Mouse (Mus musculus) liver, postnatal 0 days (tissue): ENCODE data around the gene Plxna2.

ENCODE experiments used
- CTCF ChIP-seq: sonication (generic); IDR thresholded peaks from 2 replicates; pipeline ENCODE4 v1.5.1; 2016; ENCODE audit warnings: antibody characterized with exemption, low read depth
- EP300 ChIP-seq: IDR thresholded peaks from 2 replicates; pipeline ENCODE4 v1.6.1; 2016; ENCODE audit warnings: antibody characterized with exemption, low read depth, mild to moderate bottlenecking

GRCm38 (mm10) chr1:194839230-194839910 lies 221.4 kb downstream of the Plxna2 start:
- peak; percentile 60 for TF ChIP-seq CTCF
- no peak for TF ChIP-seq EP300
